Mouse (Mus musculus): Measurements from ENCODE around the gene D1Ertd622e. TPM values are rescaled to one million over a fixed set of nuclear protein-coding genes. Genes with fewer than 3 reads are reported as not detected.

D1Ertd622e gene
- 10 to 100 TPM; 50.6 to 53.9 TPM for total RNA-seq (2021)
- long read RNA-seq, full-length matches to known transcripts = 39 of 45 reads
- long read RNA-seq, partial matches to known transcripts = 0 of 45 reads
- long read RNA-seq, other reads (novel, unspliced or antisense) = 6 of 45 reads

DNA sequence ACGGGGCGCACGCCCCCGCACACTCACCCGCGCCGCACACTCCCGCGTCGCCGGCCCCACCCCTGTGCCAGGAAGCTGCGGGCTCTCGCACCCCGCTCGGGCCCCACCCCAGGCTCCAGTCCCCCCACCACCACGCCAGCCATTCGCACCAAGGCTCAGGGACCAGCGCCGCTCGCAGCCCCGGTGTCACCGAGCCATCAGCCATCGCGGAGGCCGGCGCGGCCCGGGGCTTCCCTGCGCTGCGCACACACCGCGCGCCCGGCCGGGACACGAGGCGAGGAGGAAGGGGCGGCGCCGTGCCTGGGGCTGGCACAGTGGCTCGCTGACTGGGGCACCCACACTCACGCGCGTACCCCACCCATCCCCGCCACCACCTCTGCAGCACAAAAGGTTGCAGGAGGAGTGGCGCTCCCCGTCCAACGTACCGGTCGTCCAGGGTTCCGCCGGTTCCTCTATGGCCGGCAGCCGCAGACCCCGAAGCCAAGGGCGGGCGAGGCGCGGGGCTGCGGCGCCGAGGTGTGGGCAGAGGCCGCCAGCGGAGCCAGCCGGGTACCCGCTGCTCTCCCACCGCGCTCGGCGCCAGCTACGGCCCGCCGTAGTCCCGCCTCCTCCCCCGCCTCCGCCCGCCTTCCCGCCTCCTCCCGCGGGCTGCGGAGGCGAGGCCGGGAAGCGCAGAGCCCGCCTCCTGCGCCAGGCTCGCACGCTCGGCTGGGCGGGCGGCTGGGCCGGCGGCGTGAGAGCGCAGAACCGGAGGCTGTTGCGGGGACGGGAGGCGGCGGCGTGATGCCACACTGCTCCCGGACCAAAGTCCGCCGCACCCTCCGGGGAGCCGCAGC, at the start of gene D1Ertd622e:
Gene D1Ertd622e (minus strand): TSS at position 669 of the 836 bp plus-strand sequence.
- peak; percentile 81 to 84 for DNase-seq (ENCODE audit: low spot score in 2 of 2)

DNA sequence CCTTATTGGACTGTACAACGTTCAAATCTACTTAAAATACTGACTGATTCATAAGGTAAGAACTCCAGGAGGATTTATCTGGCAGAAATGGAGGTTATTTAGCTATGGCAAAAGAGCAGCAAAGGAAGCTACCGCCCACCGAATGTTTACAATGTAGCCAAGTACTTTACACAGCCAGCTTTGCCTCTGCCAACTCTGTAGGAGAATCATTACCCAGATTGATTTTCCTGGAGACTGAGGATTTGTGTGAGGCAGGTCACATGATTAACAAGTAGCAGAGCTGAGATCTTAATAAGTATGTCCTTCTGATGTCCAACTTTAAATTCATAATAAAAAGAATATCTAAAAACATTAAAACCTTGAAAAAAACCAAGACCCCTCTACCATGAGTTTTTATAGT, 48.6 kb upstream of the D1Ertd622e start:
- no peak for DNase-seq (ENCODE audit: low spot score in 2 of 2)

DNA sequence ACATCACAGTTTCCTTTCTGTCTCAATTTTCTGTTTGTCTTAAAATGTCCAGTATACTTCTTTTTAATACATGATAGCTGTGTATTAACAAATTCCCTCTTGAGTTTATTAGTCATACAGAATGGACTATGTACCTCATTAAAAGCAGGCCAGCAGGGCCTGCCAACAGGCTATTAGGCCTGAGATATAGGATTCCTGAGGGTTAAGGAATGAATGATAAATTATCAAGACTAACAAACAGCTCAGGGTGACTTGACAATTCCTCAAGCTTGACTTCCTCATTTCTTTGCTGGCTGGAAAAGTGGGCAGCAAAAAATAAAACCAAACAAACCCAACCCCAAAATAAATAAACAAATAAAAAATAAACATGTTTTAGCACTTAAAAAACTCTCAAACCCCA, 43.5 kb upstream of the D1Ertd622e start:
- no peak for DNase-seq (ENCODE audit: low spot score in 2 of 2)

DNA sequence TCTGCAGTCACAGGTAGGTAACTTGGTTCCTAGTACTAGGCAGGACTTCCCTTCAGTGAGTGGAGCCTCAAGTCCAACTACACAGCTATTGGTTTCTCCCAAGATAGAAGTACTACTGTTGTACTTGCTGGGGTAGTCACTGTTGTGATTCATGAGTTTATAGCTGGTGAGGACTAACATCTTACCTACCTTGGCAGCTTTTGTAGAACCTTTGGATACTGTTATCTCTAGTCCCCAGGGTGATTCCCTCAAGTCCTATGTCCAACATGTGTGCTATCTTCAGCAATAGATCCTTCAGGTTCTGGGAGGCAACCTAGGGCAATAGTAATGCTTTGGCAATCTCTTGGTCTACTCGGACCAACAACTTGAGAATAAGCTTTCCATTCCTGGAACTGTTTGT, 42.8 kb upstream of the D1Ertd622e start:
- no peak for DNase-seq (ENCODE audit: low spot score in 2 of 2)

DNA sequence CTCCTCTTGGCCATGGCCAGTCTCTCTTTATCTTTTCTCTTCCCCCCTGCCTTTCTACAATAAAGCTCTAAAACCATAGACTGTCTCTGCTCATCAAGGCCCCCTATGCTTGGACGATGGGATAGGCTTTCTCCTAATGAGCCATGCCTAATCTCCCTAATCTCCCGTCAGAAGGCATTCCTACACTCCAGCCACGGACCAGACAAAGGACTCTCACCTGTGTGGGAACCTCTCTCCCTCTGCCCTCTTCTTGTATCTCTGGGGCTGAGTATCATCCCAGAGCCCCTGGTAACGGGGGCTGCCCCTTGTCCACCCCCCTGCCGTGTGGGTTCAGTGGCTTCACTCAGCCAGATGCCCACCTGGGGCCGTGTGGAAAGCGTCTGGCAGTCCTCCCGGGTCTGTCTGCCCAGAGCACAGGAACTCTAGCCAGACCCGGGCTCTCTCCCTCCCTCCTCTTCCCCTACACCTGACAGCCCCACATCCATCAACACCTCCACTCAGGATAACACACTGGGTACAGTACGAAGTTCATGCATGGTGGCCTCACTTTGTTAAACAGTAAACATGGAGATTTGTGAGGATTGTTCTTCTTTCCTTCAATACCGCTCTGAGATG, 37.2 kb upstream of the D1Ertd622e start:
- DNase-seq (ENCODE audit: low spot score in 2 of 2) = no peak

DNA sequence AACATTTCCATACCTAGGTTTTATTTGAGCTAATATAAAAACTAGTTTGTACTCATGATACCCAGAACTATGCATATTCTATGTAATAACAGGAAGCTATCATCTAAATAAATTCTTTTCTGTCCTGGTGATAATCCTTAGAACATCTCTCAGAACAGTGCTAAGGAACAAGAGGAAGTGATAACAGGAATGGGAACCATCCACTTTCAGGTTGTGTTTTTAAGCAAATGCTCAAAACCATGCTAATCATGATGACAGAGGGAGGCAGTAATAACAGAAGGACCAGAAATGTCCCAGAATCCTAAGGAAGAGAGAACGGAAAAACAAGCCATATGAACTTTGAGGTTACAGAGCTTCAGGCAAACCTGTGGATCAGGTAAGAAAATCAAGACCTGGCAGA, 35.4 kb upstream of the D1Ertd622e start:
- no peak for DNase-seq (ENCODE audit: low spot score in 2 of 2)

DNA sequence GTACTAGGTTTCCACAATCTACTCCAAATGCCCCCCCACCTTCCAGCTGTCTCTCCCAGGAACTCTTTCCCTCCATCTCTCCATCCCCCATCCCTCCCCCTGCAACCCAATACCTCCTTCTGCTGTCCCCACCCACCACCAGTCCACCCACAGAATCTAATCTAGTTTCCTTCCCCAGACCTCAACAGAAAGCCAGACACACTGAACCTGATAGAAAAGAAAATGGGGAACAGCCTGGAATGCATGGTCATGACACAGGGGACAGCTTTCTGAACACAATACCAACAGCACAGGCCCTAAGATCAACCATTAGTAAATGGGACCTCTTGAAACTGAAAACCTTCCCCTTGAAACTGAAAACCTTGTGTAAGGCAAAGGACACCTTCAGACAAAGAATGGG, 32.0 kb upstream of the D1Ertd622e start:
- no peak for DNase-seq (ENCODE audit: low spot score in 2 of 2)

DNA sequence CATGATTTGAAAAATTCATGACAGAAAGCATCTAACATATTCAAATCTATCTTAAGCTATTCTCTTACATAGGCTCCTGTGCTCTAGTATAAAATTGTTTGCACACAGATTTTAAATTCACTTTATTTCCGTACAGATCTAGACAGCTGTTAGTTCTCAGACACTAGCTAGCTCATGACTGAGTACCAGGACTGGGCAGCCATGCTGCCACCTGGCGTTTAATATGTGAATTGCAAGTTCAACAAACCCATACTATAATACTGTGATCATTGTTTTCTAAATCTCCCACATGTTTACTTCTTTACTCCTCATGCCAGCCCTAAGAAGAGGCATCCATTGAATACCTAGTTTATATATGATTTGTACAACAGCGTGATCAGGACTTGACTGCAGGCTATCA, 26.9 kb upstream of the D1Ertd622e start:
- peak in 1 of 2 experiments; percentile 69 for DNase-seq (ENCODE audit: low spot score in 2 of 2)

DNA sequence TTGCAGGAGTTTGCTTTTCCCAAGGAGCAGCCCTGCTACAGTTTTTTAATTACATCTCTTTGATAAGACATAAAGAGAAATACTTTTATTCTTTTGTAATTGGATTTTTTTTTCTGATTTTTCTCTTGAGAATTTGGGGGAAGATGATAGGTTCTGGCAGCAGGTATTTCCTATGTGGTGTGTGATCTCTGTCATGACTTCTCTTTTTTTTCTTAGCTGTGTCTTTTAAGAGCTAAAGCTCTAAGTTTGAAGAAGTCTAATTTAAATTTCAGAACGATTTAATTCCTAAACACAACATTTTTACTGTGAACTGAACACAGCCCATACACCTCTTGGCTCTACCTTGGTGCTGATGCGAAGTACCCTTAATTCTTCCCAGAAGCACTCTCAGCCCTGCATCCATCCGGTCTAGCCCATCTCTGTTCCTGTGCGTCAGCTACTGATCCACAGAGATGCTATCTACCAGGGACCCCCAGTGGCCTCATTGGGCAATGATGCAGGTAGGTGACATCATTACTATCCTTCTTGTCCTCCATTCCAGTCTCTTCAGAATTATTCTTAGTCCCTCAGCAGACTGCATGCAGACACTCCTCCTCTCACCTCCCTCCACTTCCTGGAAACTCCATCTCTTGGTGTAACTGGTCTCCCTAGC, 14.8 kb upstream of the D1Ertd622e start:
- DNase-seq (ENCODE audit: low spot score in 2 of 2) = no peak

DNA sequence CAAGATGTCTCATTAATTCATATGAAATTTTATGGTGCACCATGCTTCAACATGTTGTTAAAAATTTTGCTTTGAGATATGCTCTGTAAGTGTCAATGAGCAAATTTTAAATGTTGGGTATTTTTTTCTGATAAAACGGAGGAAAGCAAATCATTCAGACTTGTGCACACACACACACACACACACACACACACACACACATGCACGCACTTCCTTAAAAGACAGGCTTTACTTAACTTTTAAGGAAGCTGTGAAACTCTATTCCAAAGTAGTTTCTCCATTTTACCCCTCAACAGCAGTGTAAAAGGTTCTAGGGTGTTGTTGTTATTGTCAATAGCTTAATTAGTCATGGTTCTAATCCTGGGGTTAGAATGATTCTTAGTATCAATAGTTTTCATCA, 14.2 kb upstream of the D1Ertd622e start:
- no peak for DNase-seq (ENCODE audit: low spot score in 2 of 2)

DNA sequence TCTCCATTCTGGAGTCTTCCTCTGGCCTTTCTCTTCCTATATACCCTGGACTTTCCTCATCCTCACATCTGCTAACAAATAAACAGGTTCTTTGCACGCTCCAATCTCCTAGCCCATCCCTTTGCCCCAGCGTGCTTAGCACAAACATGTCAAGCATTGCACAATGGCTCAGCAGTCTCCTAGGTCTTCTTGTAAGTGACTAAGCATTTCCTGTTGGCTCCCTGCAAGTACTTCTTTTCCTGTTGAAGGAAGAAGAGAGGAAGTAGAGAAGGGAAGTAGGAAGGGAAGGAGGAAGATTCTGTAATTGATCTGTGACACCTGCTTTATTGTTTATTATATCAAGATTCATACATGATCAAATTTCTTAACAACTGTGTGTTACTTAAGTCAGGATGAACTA, 11.0 kb upstream of the D1Ertd622e start:
- DNase-seq (ENCODE audit: low spot score in 2 of 2) = no peak

DNA sequence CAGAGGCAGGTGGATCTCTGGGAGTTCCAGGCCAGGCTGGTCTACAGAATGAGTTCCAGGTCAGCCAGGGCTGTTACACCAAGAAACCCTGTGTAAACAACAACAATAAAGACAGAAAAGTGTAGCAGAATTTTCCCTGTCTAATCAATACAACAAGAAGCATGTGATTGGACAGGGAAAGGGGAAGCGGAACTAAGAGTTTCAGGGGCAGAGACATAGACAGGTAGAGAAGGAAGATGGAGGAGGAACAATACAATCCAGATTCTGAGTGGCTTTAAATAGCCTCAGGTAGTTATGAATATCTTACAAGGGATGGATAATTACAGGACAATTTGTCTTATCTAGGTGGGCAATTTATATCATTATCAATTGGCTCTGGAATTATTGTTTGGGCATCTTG, 5.4 kb upstream of the D1Ertd622e start:
- no peak for DNase-seq (ENCODE audit: low spot score in 2 of 2)

DNA sequence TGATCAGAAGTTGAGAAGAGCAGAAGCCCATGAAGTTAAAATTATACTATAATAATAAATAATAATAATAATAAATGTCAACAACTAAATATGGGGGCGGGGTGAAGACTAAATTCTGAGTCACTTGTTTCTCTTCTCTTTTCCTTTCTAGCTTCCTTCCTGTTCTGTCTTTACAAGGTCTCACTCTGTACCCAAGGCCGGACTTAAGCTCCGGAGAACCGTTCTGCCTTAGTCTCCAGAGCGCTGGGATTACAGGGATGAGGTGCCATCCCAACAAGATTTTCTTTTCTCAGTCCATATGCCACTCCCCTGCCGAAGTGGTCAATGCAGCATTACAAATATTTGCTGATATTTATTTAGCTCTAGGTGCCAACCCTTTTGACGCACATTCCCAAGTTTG, 450 bp upstream of the D1Ertd622e start:
- DNase-seq (ENCODE audit: low spot score in 2 of 2) = no peak

DNA sequence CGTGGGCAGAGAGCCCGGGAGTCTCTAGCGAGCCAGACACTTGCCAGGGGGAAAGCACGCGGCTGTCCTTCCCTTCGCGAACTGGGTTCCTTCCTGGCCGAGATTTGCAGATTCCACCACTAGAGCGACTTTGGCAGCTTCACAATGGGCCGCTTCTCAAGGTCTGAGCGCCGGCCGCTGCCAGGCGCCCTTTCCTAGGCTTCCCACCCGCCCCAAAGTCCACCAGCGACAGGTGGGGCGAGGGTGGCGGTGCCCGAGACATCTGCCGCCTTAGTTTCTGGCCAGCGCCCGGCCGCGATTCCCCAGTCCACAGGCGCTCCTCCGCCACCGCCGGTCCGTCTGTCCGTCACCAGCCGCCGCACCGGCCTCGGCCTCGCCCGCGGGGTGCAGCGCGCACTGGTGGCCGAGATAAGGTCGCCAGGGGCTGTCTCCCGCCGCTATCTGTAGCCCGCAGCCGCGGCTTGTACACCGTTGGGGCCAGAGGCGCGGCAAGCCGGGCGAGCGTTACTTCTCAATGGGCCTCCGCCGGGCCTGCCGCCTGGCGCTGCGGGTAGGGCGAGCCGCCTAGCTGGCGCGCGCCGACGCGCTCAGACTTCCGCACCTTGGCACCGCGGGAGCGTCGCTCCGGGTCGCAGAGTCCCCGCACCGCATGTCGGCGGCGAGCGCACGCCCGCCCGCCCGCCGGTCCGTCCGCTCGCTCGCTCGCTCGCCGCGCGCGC, 1.0 kb downstream of the D1Ertd622e start:
- DNase-seq (ENCODE audit: low spot score in 2 of 2) = peak; percentile 64 to 80

DNA sequence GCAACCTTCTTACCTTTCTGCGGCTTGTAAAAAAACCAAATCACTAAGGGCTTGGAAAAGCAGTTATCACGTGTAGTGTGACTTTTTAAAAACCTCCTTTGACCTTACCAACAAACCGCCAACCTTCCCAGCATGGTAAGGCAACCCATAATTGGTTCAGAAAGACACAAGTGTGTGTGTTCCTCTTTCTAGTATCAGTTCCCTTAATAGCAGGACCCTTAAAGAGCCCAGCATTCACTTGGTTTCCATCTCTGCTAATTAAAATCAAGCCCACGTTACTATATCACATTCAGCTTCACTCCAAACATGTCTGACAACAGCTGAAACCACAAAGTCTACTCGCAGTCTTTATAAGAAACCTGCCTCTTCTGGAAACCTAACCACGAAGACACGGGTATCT, 2.5 kb downstream of the D1Ertd622e start:
- DNase-seq (ENCODE audit: low spot score in 2 of 2) = no peak

DNA sequence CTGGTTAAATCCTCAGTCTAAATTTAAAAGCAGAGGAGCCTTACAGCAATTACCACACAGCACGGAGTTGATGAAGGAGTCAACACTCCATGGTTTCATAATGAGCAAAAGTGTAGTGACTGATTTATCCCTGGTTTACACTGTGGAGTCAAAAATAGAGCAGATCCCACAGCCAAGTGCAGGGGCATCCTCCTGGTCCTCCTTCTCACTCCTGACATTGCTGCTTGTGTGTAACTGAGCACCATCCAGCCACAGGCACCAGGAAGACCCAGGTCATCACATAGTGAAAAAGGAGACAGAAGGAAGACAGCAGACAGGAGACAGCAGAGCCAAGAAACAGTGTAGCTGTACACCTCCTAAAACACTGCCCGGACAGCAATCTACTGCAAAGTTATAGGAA, 4.1 kb downstream of the D1Ertd622e start:
- no peak for DNase-seq (ENCODE audit: low spot score in 2 of 2)

DNA sequence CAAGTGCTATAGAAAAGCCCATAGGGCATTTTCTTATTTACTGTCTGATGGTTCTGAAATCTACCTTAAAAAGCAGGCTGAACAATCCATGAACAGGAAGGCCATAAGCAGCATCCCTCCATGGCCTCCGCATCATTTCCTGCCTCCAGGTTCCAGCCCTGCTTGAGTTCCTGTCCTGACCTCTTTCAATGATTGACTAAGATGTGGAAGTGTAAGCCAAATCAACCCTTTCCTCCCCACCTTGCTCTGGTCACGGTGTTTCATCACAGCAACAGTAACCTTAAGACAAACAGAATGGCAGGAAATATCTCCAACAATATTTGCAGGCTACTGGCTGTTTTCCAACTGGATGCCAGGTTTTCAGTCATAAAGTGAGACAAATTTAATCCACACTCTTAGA, 4.7 kb downstream of the D1Ertd622e start:
- DNase-seq (ENCODE audit: low spot score in 2 of 2) = no peak

DNA sequence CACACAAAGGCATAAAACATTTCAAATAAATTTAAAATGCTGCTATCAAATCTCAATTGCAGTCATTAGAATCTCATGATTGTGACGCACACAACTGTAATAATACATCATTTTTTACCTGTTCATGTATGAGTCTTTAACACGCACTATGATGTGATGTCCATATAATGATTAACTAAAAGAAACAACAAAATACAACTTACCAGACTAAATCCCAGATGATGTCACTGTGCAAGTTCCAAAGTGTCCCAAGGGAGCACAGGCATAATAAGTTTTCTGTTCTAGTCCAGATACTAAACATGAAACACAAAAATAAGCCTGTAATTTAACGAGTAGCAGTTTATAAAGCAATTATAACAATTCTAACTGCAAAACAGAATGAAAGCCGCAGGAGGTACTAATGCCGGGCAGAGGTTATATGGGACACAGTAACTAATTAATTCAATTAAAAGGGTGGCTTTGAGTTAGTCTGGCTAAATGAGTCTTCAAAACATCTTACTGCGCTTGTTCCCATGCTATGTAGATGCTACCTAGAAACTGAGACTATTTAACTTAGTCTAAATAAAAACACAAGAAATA, 7.4 kb downstream of the D1Ertd622e start:
- no peak for DNase-seq (ENCODE audit: low spot score in 2 of 2)

DNA sequence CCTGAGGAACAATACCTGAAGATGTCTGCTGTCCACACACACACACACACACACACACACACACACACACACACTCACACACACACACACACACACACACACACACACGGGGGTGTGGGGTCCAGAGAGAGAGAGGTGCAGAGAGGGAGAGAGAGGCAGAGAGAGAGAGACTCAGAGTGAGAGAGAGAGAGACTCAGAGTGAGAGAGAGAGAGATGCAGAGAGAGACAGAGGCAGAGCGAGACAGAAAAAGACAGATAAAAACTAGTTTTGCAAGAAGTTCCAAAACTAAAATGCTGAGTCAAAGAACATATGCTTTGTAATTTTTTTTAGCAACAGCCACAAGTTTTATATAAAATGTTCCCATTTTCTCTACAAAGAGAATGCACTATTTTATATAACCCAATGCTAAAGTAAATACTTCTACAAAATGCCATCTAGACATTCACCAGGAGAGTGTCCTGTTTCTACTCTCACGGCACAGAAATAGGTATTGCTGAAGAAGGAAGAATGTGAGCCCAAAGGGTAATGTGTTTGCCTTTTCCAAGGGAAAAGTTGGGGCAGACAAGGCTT, 11.2 kb downstream of the D1Ertd622e start:
- no peak for DNase-seq (ENCODE audit: low spot score in 2 of 2)

DNA sequence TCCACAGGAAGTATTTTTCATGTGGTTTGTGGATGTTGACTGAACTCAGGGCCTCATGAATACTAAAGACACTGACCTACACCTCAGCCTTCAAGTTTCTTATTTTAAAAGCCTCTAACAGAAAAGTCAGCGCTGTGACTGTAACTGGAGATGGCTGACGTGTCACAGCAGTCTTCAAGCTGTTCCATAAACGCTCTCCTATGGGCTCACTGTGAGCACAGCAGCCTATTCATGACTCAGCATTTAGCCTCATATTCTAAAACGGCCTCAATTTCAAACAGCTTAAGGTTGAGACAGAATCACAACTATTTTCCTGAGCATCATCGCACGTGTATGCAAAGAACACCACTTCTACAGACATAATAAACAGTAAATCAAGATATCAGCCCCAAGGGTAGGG, 11.8 kb downstream of the D1Ertd622e start:
- no peak for DNase-seq (ENCODE audit: low spot score in 2 of 2)

DNA sequence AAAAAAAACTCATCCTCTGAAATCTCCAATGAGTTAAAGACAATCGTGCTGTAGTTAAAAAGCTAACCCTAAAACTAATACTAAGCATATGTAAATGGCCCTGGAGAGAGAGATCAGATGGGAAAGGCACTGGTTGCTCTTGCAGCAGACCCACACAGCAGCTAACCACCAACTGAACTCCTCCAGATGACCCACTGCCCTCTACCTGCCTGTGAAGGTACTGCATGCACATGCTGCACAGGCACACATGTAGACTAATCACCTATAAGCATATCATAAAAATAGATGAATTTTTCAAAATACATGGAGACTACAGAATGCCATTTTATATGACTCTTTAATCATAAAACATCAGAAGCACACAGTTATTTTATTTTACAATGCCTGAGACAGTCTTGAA, 14.8 kb downstream of the D1Ertd622e start:
- no peak for DNase-seq (ENCODE audit: low spot score in 2 of 2)
